Mouse (Mus musculus): ENCODE measurements at regions not wholly inside any gene's neighbourhood (a gene's known extent, or its start where the extent isn't known, plus 50 kb on each side); places are given as distances from the start of the nearest gene placed in this dataset.
A peak's percentile ranks its signal among the peaks of the same experiment; 100 is the strongest.

- Histone ChIP-seq H3K4me1 (ENCODE audit: control insufficient read depth, insufficient read depth, low read length) (no peaks in the 10 kb centered on the region), H3K9me3 (ENCODE audit: control insufficient read depth, low read length) (peaks cover 2% of the 10 kb centered on the region; the same call in 1 of the 2 replicates), H3K9ac (ENCODE audit: low read depth, low read length) (no peak overlapping the region), H3K27ac (ENCODE audit: low read depth, low read length) (no peak overlapping the region), H3K4me3 (ENCODE audit: low read length) (no peak overlapping the region), H3K4me2 (replicated peaks; ENCODE audit: low read depth, low read length) (no peak overlapping the region), H3K27me3 (ENCODE audit: control insufficient read depth, insufficient read depth, low read length) (no peaks in the 10 kb centered on the region), H3K36me3 (ENCODE audit: control insufficient read depth, insufficient read depth, low read length) (no peaks in the 10 kb centered on the region)
- no peak for ATAC-seq (ENCODE audit: low FRiP score, low TSS enrichment)
- 84% methylated on average over 4 of the region's 4 CpGs for WGBS
Measured at GRCm38 (mm10) chr13:28856472-28856871, 97.0 kb downstream of the Sox4 start.

GRCm38 (mm10) chr13:28854247-28854646 lies 99.3 kb downstream of the Sox4 start:
- no peak overlapping the region for H3K4me2 ChIP-seq (replicated peaks; ENCODE audit: low read depth, low read length)
- no peak overlapping the region for H3K27ac ChIP-seq (ENCODE audit: low read depth, low read length)
- peaks cover 2% of the 10 kb centered on the region; the same call in 1 of the 2 replicates for H3K9me3 ChIP-seq (ENCODE audit: control insufficient read depth, low read length)
- H3K36me3 ChIP-seq (ENCODE audit: control insufficient read depth, insufficient read depth, low read length) = no peaks in the 10 kb centered on the region
- H3K27me3 ChIP-seq (ENCODE audit: control insufficient read depth, insufficient read depth, low read length) = no peaks in the 10 kb centered on the region
- H3K4me3 ChIP-seq (ENCODE audit: low read length) = no peak overlapping the region
- H3K4me1 ChIP-seq (ENCODE audit: control insufficient read depth, insufficient read depth, low read length) = no peaks in the 10 kb centered on the region
- no peak for ATAC-seq (ENCODE audit: low FRiP score, low TSS enrichment)
- 93% methylated on average over 9 of the region's 9 CpGs for WGBS
- H3K9ac ChIP-seq (ENCODE audit: low read depth, low read length) = no peak overlapping the region

- peaks cover 2% of the 10 kb centered on the region; the same call in 1 of the 2 replicates for H3K9me3 ChIP-seq (ENCODE audit: control insufficient read depth, low read length)
- H3K27me3 ChIP-seq (ENCODE audit: control insufficient read depth, insufficient read depth, low read length) = no peaks in the 10 kb centered on the region
- no peak overlapping the region for H3K27ac ChIP-seq (ENCODE audit: low read depth, low read length)
- ATAC-seq (ENCODE audit: low FRiP score, low TSS enrichment) = no peak
- no peaks in the 10 kb centered on the region for H3K36me3 ChIP-seq (ENCODE audit: control insufficient read depth, insufficient read depth, low read length)
- peaks cover 6% of the 10 kb centered on the region; the same call in 1 of the 2 replicates for H3K4me1 ChIP-seq (ENCODE audit: control insufficient read depth, insufficient read depth, low read length)
- no peak overlapping the region for H3K4me2 ChIP-seq (replicated peaks; ENCODE audit: low read depth, low read length)
- no peak overlapping the region for H3K4me3 ChIP-seq (ENCODE audit: low read length)
- no peak overlapping the region for H3K9ac ChIP-seq (ENCODE audit: low read depth, low read length)
- WGBS = 87% methylated on average over 5 of the region's 5 CpGs
Measured at GRCm38 (mm10) chr13:28848305-28848704, 105.2 kb downstream of the Sox4 start.

GRCm38 (mm10) chr13:28847478-28847877 lies 106.0 kb downstream of the Sox4 start:
- Histone ChIP-seq H3K9me3 (ENCODE audit: control insufficient read depth, low read length) (no peaks in the 10 kb centered on the region), H3K4me1 (ENCODE audit: control insufficient read depth, insufficient read depth, low read length) (peaks cover 6% of the 10 kb centered on the region; the same call in 1 of the 2 replicates), H3K27ac (ENCODE audit: low read depth, low read length) (no peak overlapping the region), H3K27me3 (ENCODE audit: control insufficient read depth, insufficient read depth, low read length) (no peaks in the 10 kb centered on the region), H3K4me3 (ENCODE audit: low read length) (no peak overlapping the region), H3K36me3 (ENCODE audit: control insufficient read depth, insufficient read depth, low read length) (no peaks in the 10 kb centered on the region), H3K4me2 (replicated peaks; ENCODE audit: low read depth, low read length) (no peak overlapping the region), H3K9ac (ENCODE audit: low read depth, low read length) (no peak overlapping the region)
- 86% methylated on average over 3 of the region's 3 CpGs for WGBS
- no peak for ATAC-seq (ENCODE audit: low FRiP score, low TSS enrichment)

GRCm38 (mm10) chr13:28844495-28844894 lies 109.0 kb downstream of the Sox4 start:
- no peak overlapping the region for H3K9ac ChIP-seq (ENCODE audit: low read depth, low read length)
- no peak overlapping the region for H3K4me3 ChIP-seq (ENCODE audit: low read length)
- no peaks in the 10 kb centered on the region for H3K36me3 ChIP-seq (ENCODE audit: control insufficient read depth, insufficient read depth, low read length)
- H3K4me1 ChIP-seq (ENCODE audit: control insufficient read depth, insufficient read depth, low read length) = peaks cover 6% of the 10 kb centered on the region; the same call in 1 of the 2 replicates
- no peak for ATAC-seq (ENCODE audit: low FRiP score, low TSS enrichment)
- no peaks in the 10 kb centered on the region for H3K9me3 ChIP-seq (ENCODE audit: control insufficient read depth, low read length)
- WGBS = 80% methylated on average over 3 of the region's 3 CpGs
- no peak overlapping the region; the same call in 1 of the 2 replicates for H3K27ac ChIP-seq (ENCODE audit: low read depth, low read length)
- H3K4me2 ChIP-seq (replicated peaks; ENCODE audit: low read depth, low read length) = no peak overlapping the region
- no peaks in the 10 kb centered on the region for H3K27me3 ChIP-seq (ENCODE audit: control insufficient read depth, insufficient read depth, low read length)

- H3K9ac ChIP-seq (ENCODE audit: low read depth, low read length) = no peak overlapping the region
- H3K36me3 ChIP-seq (ENCODE audit: control insufficient read depth, insufficient read depth, low read length) = no peaks in the 10 kb centered on the region
- no peaks in the 10 kb centered on the region for H3K9me3 ChIP-seq (ENCODE audit: control insufficient read depth, low read length)
- H3K4me2 ChIP-seq (replicated peaks; ENCODE audit: low read depth, low read length) = no peak overlapping the region
- no peak for ATAC-seq (ENCODE audit: low FRiP score, low TSS enrichment)
- H3K27ac ChIP-seq (ENCODE audit: low read depth, low read length) = no peak overlapping the region
- H3K27me3 ChIP-seq (ENCODE audit: control insufficient read depth, insufficient read depth, low read length) = no peaks in the 10 kb centered on the region
- WGBS = 72% methylated on average over 3 of the region's 3 CpGs
- no peak overlapping the region for H3K4me3 ChIP-seq (ENCODE audit: low read length)
- H3K4me1 ChIP-seq (ENCODE audit: control insufficient read depth, insufficient read depth, low read length) = peaks cover 11% of the 10 kb centered on the region; the same call in 1 of the 2 replicates
Measured at GRCm38 (mm10) chr13:28842811-28843210, 110.7 kb downstream of the Sox4 start.

- no peaks in the 10 kb centered on the region for H3K27me3 ChIP-seq (ENCODE audit: control insufficient read depth, insufficient read depth, low read length)
- no peak overlapping the region for H3K4me3 ChIP-seq (ENCODE audit: low read length)
- WGBS = 70% methylated on average over 5 of the region's 5 CpGs
- H3K36me3 ChIP-seq (ENCODE audit: control insufficient read depth, insufficient read depth, low read length) = no peaks in the 10 kb centered on the region
- no peak overlapping the region for H3K27ac ChIP-seq (ENCODE audit: low read depth, low read length)
- no peak for ATAC-seq (ENCODE audit: low FRiP score, low TSS enrichment)
- peaks cover 6% of the 10 kb centered on the region; the same call in 1 of the 2 replicates for H3K4me1 ChIP-seq (ENCODE audit: control insufficient read depth, insufficient read depth, low read length)
- no peak overlapping the region for H3K4me2 ChIP-seq (replicated peaks; ENCODE audit: low read depth, low read length)
- no peak overlapping the region for H3K9ac ChIP-seq (ENCODE audit: low read depth, low read length)
- no peaks in the 10 kb centered on the region for H3K9me3 ChIP-seq (ENCODE audit: control insufficient read depth, low read length)
Measured at GRCm38 (mm10) chr13:28840142-28840541, 113.4 kb downstream of the Sox4 start.

- Histone ChIP-seq H3K4me3 (ENCODE audit: low read length) (no peak overlapping the region), H3K36me3 (ENCODE audit: control insufficient read depth, insufficient read depth, low read length) (no peaks in the 10 kb centered on the region)
Measured at GRCm38 (mm10) chr13:28839084-28839483, 114.4 kb downstream of the Sox4 start.

GRCm38 (mm10) chr13:28838216-28838615 lies 115.3 kb downstream of the Sox4 start:
- 71% methylated on average over 3 of the region's 3 CpGs for WGBS
- H3K27ac ChIP-seq (ENCODE audit: low read depth, low read length) = no peak overlapping the region
- H3K4me1 ChIP-seq (ENCODE audit: control insufficient read depth, insufficient read depth, low read length) = peaks cover 8% of the 10 kb centered on the region; the same call in 1 of the 2 replicates
- no peaks in the 10 kb centered on the region for H3K36me3 ChIP-seq (ENCODE audit: control insufficient read depth, insufficient read depth, low read length)
- no peak overlapping the region for H3K9ac ChIP-seq (ENCODE audit: low read depth, low read length)
- no peak overlapping the region for H3K4me2 ChIP-seq (replicated peaks; ENCODE audit: low read depth, low read length)
- H3K4me3 ChIP-seq (ENCODE audit: low read length) = no peak overlapping the region
- no peaks in the 10 kb centered on the region for H3K27me3 ChIP-seq (ENCODE audit: control insufficient read depth, insufficient read depth, low read length)
- ATAC-seq (ENCODE audit: low FRiP score, low TSS enrichment) = no peak
- no peaks in the 10 kb centered on the region for H3K9me3 ChIP-seq (ENCODE audit: control insufficient read depth, low read length)

More at GRCm38 (mm10) chr13:28839084-28839483, 114.4 kb downstream of the Sox4 start:
- 14% methylated on average over 6 of the region's 6 CpGs for WGBS
- H3K9me3 ChIP-seq (ENCODE audit: control insufficient read depth, low read length) = no peaks in the 10 kb centered on the region
- peaks cover 4% of the 10 kb centered on the region; the same call in 1 of the 2 replicates for H3K4me1 ChIP-seq (ENCODE audit: control insufficient read depth, insufficient read depth, low read length)
- no peak overlapping the region for H3K9ac ChIP-seq (ENCODE audit: low read depth, low read length)
- peak; percentile 64; the same call in 1 of the 2 replicates for ATAC-seq (ENCODE audit: low FRiP score, low TSS enrichment)
- H3K27ac ChIP-seq (ENCODE audit: low read depth, low read length) = no peak overlapping the region
- H3K4me2 ChIP-seq (replicated peaks; ENCODE audit: low read depth, low read length) = 0 out of 2 replicates have a peak overlapping the region, but pooled peaks have one; percentile 5
- H3K27me3 ChIP-seq (ENCODE audit: control insufficient read depth, insufficient read depth, low read length) = no peaks in the 10 kb centered on the region
